Mouse (Mus musculus): Measurements from ENCODE around the gene Eya3. TPM values are rescaled to one million over a fixed set of nuclear protein-coding genes. Genes with fewer than 3 reads are reported as not detected.

The Eya3 gene
- total and polyA plus RNA-seq, 2 experiments from 2014 or later, result 5.1 to 25.8 TPM

- no peak overlapping the region for H3K27ac ChIP-seq (ENCODE audit: low read depth, low read length)
- no peak for ATAC-seq (ENCODE audit: low FRiP score)
- 78% methylated on average over 8 of the region's 8 CpGs for WGBS
Observed at GRCm38 (mm10) chr4:132611320-132611719, 27.5 kb upstream of the Eya3 start.

GRCm38 (mm10) chr4:132617873-132618272 lies 20.9 kb upstream of the Eya3 start:
- Histone ChIP-seq H3K4me3 (ENCODE audit: low read depth, low read length) (no peak overlapping the region), H3K9me3 (ENCODE audit: low read length) (no peaks in the 10 kb centered on the region), H3K27me3 (ENCODE audit: insufficient read depth, low read length) (no peaks in the 10 kb centered on the region), H3K4me2 (ENCODE audit: low read depth, low read length, poor library complexity, severe bottlenecking) (no peak overlapping the region), H3K27ac (ENCODE audit: low read depth, low read length) (no peak overlapping the region), H3K4me1 (ENCODE audit: insufficient read depth, low read length) (no peaks in the 10 kb centered on the region), H3K9ac (replicated peaks; ENCODE audit: low read length, poor library complexity, severe bottlenecking) (no peak overlapping the region), H3K36me3 (ENCODE audit: insufficient read depth, low read length) (no peaks in the 10 kb centered on the region)
- TF ChIP-seq CTCF (IDR thresholded peaks at IDR 0.05), result no peak
- ATAC-seq (ENCODE audit: low FRiP score) (no peak), DNase-seq (ENCODE audit: low spot score) (no peak)
- WGBS, result 95% methylated on average over 6 of the region's 6 CpGs

More at GRCm38 (mm10) chr4:132611320-132611719, 27.5 kb upstream of the Eya3 start:
- no peaks in the 10 kb centered on the region for H3K4me1 ChIP-seq (ENCODE audit: insufficient read depth, low read length)
- H3K9me3 ChIP-seq (ENCODE audit: low read length), result no peaks in the 10 kb centered on the region
- H3K4me2 ChIP-seq (ENCODE audit: low read depth, low read length, poor library complexity, severe bottlenecking), result no peak overlapping the region
- no peak for TF ChIP-seq CTCF (IDR thresholded peaks at IDR 0.05)
- no peak overlapping the region for H3K9ac ChIP-seq (replicated peaks; ENCODE audit: low read length, poor library complexity, severe bottlenecking)
- no peak for DNase-seq (ENCODE audit: low spot score)
- no peaks in the 10 kb centered on the region for H3K27me3 ChIP-seq (ENCODE audit: insufficient read depth, low read length)
- no peak overlapping the region for H3K4me3 ChIP-seq (ENCODE audit: low read depth, low read length)
- no peaks in the 10 kb centered on the region for H3K36me3 ChIP-seq (ENCODE audit: insufficient read depth, low read length)

- no peaks in the 10 kb centered on the region for H3K4me1 ChIP-seq (ENCODE audit: insufficient read depth, low read length)
- no peak for DNase-seq (ENCODE audit: low spot score)
- H3K4me3 ChIP-seq (ENCODE audit: low read depth, low read length), result no peak overlapping the region
- no peak for ATAC-seq (ENCODE audit: low FRiP score)
- 85% methylated on average over 10 of the region's 10 CpGs for WGBS
- no peak for TF ChIP-seq CTCF (IDR thresholded peaks at IDR 0.05)
- H3K27me3 ChIP-seq (ENCODE audit: insufficient read depth, low read length), result no peaks in the 10 kb centered on the region
- no peaks in the 10 kb centered on the region for H3K36me3 ChIP-seq (ENCODE audit: insufficient read depth, low read length)
- no peaks in the 10 kb centered on the region for H3K9me3 ChIP-seq (ENCODE audit: low read length)
- no peak overlapping the region for H3K4me2 ChIP-seq (ENCODE audit: low read depth, low read length, poor library complexity, severe bottlenecking)
- H3K9ac ChIP-seq (replicated peaks; ENCODE audit: low read length, poor library complexity, severe bottlenecking), result no peak overlapping the region
- H3K27ac ChIP-seq (ENCODE audit: low read depth, low read length), result no peak overlapping the region
Observed at GRCm38 (mm10) chr4:132618850-132619375, 19.9 kb upstream of the Eya3 start.

GRCm38 (mm10) chr4:132620134-132620533 lies 18.7 kb upstream of the Eya3 start:
- H3K9me3 ChIP-seq (ENCODE audit: low read length), result no peaks in the 10 kb centered on the region
- H3K4me1 ChIP-seq (ENCODE audit: insufficient read depth, low read length), result no peaks in the 10 kb centered on the region
- no peak overlapping the region for H3K9ac ChIP-seq (replicated peaks; ENCODE audit: low read length, poor library complexity, severe bottlenecking)
- no peak overlapping the region for H3K4me3 ChIP-seq (ENCODE audit: low read depth, low read length)
- WGBS, result 86% methylated on average over 4 of the region's 4 CpGs
- no peak for ATAC-seq (ENCODE audit: low FRiP score)
- no peaks in the 10 kb centered on the region for H3K27me3 ChIP-seq (ENCODE audit: insufficient read depth, low read length)
- H3K27ac ChIP-seq (ENCODE audit: low read depth, low read length), result no peak overlapping the region
- no peaks in the 10 kb centered on the region for H3K36me3 ChIP-seq (ENCODE audit: insufficient read depth, low read length)
- no peak for DNase-seq (ENCODE audit: low spot score)
- no peak for TF ChIP-seq CTCF (IDR thresholded peaks at IDR 0.05)
- no peak overlapping the region for H3K4me2 ChIP-seq (ENCODE audit: low read depth, low read length, poor library complexity, severe bottlenecking)

GRCm38 (mm10) chr4:132621287-132622068 lies 17.3 kb upstream of the Eya3 start:
- no peak for DNase-seq (ENCODE audit: low spot score)
- no peak overlapping the region for H3K4me3 ChIP-seq (ENCODE audit: low read depth, low read length)
- no peak overlapping the region for H3K9ac ChIP-seq (replicated peaks; ENCODE audit: low read length, poor library complexity, severe bottlenecking)
- H3K4me1 ChIP-seq (ENCODE audit: insufficient read depth, low read length), result no peaks in the 10 kb centered on the region
- TF ChIP-seq CTCF (IDR thresholded peaks at IDR 0.05), result no peak
- H3K27ac ChIP-seq (ENCODE audit: low read depth, low read length), result no peak overlapping the region
- no peaks in the 10 kb centered on the region for H3K9me3 ChIP-seq (ENCODE audit: low read length)
- no peaks in the 10 kb centered on the region for H3K27me3 ChIP-seq (ENCODE audit: insufficient read depth, low read length)
- 76% methylated on average over 7 of the region's 7 CpGs for WGBS
- no peak for ATAC-seq (ENCODE audit: low FRiP score)
- no peaks in the 10 kb centered on the region for H3K36me3 ChIP-seq (ENCODE audit: insufficient read depth, low read length)
- no peak overlapping the region for H3K4me2 ChIP-seq (ENCODE audit: low read depth, low read length, poor library complexity, severe bottlenecking)

DNA sequence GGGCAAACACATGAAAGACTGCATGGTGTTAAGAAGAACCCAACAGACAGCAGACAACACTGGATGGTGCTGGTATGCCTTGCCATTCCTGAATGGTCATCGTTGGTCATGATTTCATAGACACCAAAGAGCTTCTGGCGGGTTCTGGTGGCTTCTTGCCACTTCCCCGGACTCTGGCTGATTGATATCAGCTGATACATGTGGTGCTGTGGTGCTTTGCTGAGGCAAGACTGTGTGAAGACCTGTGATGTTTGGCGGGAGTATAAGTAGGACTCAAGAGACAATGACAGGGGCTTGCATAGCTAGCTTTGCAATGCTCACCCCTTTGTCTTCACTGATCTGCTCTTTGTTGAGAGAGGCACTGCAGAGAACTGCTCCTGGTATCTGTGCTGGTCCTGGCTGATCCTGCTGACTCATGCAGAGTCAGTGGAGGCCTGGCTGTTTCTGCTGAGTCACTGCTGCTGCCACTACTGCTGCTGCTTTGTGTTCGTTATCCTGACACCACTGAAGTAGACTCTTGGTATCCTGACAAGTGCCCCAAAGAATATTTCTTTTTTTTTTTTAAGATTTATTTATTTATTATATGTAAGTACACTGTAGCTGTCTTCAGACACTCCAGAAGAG lies 14.6 kb upstream of the Eya3 start:
- Histone ChIP-seq H3K4me3 (ENCODE audit: low read depth, low read length) (no peak overlapping the region), H3K4me1 (ENCODE audit: insufficient read depth, low read length) (no peaks in the 10 kb centered on the region), H3K27me3 (ENCODE audit: insufficient read depth, low read length) (no peaks in the 10 kb centered on the region), H3K36me3 (ENCODE audit: insufficient read depth, low read length) (no peaks in the 10 kb centered on the region), H3K9ac (replicated peaks; ENCODE audit: low read length, poor library complexity, severe bottlenecking) (no peak overlapping the region), H3K9me3 (ENCODE audit: low read length) (no peaks in the 10 kb centered on the region), H3K27ac (ENCODE audit: low read depth, low read length) (no peak overlapping the region), H3K4me2 (ENCODE audit: low read depth, low read length, poor library complexity, severe bottlenecking) (no peak overlapping the region)
- no peak for ATAC-seq (ENCODE audit: low FRiP score)
- DNase-seq (ENCODE audit: low spot score), result no peak
- TF ChIP-seq CTCF (IDR thresholded peaks at IDR 0.05), result no peak
- WGBS, result 89% methylated on average over 5 of the region's 5 CpGs
